Mouse (Mus musculus) hindbrain, embryonic 10.5 days (tissue): ENCODE measurements around the gene Tspan12. TPM values are rescaled to one million over a fixed set of nuclear protein-coding genes. Genes with fewer than 3 reads are reported as not detected.
"Not testable (repeated sequence)": the region's sequence is repeated elsewhere in the genome, so short reads cannot be mapped to it uniquely, and the experiment has no call there.

Experiments used
- DNase-seq: peaks from one replicate; pipeline ENCODE4 v3.0.0-alpha.2; 2017; ENCODE audit warnings: low spot score
- H3K27ac ChIP-seq: fragments of 300-500 bp; sonication (generic); 2 replicates; pipeline ENCODE4 v1.5.1; 2016; ENCODE audit warnings: mild to moderate bottlenecking, moderate library complexity
- H3K27me3 ChIP-seq: fragments of 300-500 bp; sonication (generic); 2 replicates; pipeline ENCODE4 v1.6.1; 2016; ENCODE audit warnings: mild to moderate bottlenecking; ENCODE audit not compliant: poor library complexity, insufficient read depth, severe bottlenecking
- H3K36me3 ChIP-seq: fragments of 300-500 bp; sonication (generic); 2 replicates; pipeline ENCODE4 v1.6.1; 2016; ENCODE audit warnings: mild to moderate bottlenecking, moderate library complexity
- H3K4me1 ChIP-seq: fragments of 300-500 bp; sonication (generic); replicated peaks from 2 replicates; pipeline ENCODE4 v1.6.1; 2016; ENCODE audit warnings: mild to moderate bottlenecking
- H3K4me3 ChIP-seq: fragments of 300-500 bp; sonication (generic); 2 replicates; pipeline ENCODE4 v1.5.1; 2016; ENCODE audit warnings: mild to moderate bottlenecking, moderate library complexity
- H3K9me3 ChIP-seq: fragments of 300-500 bp; sonication (generic); 2 replicates; pipeline ENCODE4 v1.6.1; 2016; ENCODE audit warnings: mild to moderate bottlenecking, moderate library complexity
- WGBS: fragments of 180-500 bp; shearing (Covaris S2); methylation state at CpG from one replicate; pipeline ENCODE4 v1.1.7; 2016; 5-methylcytosine and 5-hydroxymethylcytosine counted together
- polyA plus RNA-seq: library from polyadenylated mRNA; unstranded; fragments of >200 nt; fragmentation: Nextera tagmentation; extraction: Ambion mirVana; gene quantifications from 2 replicates; pipeline ENCODE4 v1.2.1, GENCODE M21; 2016

The Tspan12 gene
- 58.7 and 59.7 TPM in 2 replicates for polyA plus RNA-seq

DNA sequence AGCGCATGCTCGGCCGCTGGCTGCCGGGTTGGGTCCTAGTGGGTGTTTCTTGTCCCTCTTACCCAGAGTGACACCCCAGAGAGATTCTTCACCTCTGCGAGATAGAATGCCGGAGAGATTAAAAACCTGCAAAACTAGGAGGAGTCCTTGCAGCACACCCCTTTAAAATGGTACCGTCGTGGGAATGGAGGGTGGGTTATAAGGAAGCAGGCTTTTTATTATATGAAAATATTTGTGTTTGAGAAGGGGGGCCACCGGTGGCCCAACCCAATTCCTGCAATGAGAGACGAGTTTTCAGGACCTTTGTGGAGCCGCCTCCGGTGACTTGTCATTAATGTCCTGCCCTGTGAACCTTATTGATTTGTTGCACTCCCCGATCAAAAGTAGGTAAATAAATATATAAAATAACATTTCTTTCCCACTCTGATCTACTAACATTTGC, at the start of gene Tspan12:
Gene Tspan12 (minus strand): TSS at position 172 of the 442 bp plus-strand sequence.
- H3K4me1 ChIP-seq, result peaks cover 17% of the 10 kb centered on the region
- no peak for DNase-seq
- 2% methylated on average over 13 of the region's 13 CpGs for WGBS
- peak within 1 kb of the TSS; percentile 97 for H3K27ac ChIP-seq
- H3K27me3 ChIP-seq, result no peaks in the 10 kb centered on the region
- peak within 1 kb of the TSS; percentile 80 for H3K4me3 ChIP-seq
- H3K9me3 ChIP-seq, result no peaks in the 10 kb centered on the region
- H3K36me3 ChIP-seq, result peaks cover 12% of the 10 kb centered on the region

DNA sequence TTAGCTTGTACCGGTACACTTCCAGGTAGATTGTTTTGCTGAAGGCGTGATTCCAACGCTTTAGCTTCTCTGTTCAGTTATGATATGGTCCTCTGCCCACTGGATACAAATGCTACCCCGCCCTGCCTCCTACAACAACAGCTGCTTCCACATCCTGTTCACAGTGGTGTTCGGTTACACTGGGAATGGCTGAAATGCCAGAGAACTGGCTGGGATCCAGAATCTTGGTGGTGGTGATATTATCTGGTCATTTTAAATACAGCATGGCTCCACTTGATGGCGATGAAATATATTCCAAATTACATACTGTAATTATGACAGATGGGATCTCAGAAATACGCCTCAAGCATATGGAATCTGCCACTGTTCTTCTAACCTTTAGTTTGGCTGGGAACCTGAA, 42.1 kb upstream of the Tspan12 start:
- no peaks in the 10 kb centered on the region for H3K36me3 ChIP-seq
- H3K4me1 ChIP-seq, result no peaks in the 10 kb centered on the region
- no peaks in the 10 kb centered on the region for H3K27me3 ChIP-seq
- 79% methylated on average over 7 of the region's 7 CpGs for WGBS
- H3K9me3 ChIP-seq, result no peaks in the 10 kb centered on the region
- no peak overlapping the region for H3K4me3 ChIP-seq
- H3K27ac ChIP-seq, result no peak overlapping the region
- peak; percentile 10 for DNase-seq

DNA sequence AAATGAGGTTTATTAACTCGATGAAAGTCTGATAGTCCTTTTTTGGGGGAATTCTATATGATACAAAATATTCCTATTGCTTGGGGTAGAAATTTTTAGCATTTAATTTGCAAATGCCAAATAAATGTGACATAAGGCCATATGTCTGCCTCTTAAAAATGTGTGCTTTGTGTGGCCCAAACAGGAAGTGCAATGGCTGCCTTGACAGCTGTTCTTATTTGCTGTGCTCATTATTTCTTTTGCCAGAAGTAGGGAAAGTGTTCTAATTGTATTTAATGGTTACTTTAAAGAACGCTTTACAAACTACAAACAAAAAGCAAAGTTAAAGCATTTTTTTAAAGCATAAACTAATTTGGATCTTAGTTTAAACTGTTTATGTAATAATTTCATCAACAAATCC, 36.8 kb upstream of the Tspan12 start:
- no peak for DNase-seq
- H3K36me3 ChIP-seq, result no peaks in the 10 kb centered on the region
- no peaks in the 10 kb centered on the region for H3K27me3 ChIP-seq
- no peak overlapping the region for H3K27ac ChIP-seq
- no peak overlapping the region for H3K4me3 ChIP-seq
- no peaks in the 10 kb centered on the region for H3K4me1 ChIP-seq
- no peaks in the 10 kb centered on the region for H3K9me3 ChIP-seq
- WGBS, result 86% methylated on average over 2 of the region's 2 CpGs

DNA sequence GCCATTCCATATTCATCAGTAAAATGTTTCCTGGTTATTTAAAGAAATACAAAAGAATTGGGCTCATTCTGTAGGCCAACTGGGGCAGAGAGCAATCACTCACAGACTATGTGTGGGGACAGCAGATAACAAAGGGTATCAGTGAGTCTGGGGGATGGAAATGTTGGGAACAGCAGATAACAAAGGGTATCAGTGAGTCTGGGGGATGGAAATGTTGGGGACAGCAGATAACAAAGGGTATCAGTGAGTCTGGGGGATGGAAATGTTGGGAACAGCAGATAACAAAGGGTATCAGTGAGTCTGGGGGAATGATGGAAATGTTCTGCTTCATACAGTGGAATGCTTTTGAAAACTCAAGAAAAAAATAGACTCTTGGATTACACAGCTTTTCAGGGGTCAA, 35.7 kb upstream of the Tspan12 start:
- H3K9me3 ChIP-seq, H3K36me3 ChIP-seq, DNase-seq, H3K4me1 ChIP-seq, H3K27me3 ChIP-seq, H3K27ac ChIP-seq, H3K4me3 ChIP-seq: not testable (repeated sequence)

DNA sequence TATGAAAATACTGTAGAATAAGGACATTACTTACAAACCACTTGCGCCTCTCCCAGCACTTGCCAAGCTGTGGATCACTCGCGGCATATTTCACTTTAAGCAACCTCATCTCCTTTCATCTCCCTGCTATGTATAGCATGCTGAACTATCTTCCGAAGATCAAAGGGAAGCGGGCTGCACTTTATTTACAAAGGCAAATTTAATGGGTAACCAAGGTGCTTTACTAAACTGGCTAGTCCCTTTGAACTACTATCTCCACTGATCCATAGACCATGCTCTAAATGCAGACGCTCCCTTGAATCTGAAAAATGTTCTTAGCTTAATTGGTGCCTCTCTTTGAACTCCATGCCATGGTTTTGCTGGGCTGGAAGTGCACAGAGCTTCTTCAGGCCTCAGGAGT, 27.2 kb upstream of the Tspan12 start:
- 78% methylated on average over 6 of the region's 6 CpGs for whole genome bisulfite sequencing
- Histone ChIP-seq H3K36me3 (no peaks in the 10 kb centered on the region), H3K4me3 (no peak overlapping the region), H3K4me1 (no peaks in the 10 kb centered on the region), H3K27me3 (no peaks in the 10 kb centered on the region), H3K27ac (no peak overlapping the region), H3K9me3 (no peaks in the 10 kb centered on the region)
- DNase-seq, result no peak

DNA sequence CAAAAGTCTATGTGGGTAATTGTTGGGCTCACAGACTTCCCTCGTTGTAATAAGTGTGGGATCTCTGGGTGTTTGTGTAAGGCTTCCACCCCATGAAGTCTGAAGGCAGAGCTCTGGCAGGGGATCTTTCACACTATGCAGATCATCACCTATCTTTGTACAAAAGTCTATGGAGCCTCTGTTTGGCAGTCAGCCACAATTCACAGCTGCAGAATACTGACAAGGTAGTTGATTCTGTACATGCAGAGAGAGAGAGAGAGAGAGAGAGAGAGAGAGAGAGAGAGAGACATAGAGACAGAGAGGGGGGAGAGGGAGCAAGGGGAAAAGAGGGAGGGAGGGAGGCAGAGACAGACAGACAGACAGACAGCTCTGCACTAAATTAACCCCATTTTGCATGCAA, 15.0 kb upstream of the Tspan12 start:
- Histone ChIP-seq H3K4me1 (no peaks in the 10 kb centered on the region), H3K36me3 (no peaks in the 10 kb centered on the region), H3K27me3 (no peaks in the 10 kb centered on the region), H3K9me3 (no peaks in the 10 kb centered on the region), H3K27ac (no peak overlapping the region), H3K4me3 (no peak overlapping the region)
- 68% methylated on average over 1 of the region's 1 CpGs for WGBS
- DNase-seq, result no peak

DNA sequence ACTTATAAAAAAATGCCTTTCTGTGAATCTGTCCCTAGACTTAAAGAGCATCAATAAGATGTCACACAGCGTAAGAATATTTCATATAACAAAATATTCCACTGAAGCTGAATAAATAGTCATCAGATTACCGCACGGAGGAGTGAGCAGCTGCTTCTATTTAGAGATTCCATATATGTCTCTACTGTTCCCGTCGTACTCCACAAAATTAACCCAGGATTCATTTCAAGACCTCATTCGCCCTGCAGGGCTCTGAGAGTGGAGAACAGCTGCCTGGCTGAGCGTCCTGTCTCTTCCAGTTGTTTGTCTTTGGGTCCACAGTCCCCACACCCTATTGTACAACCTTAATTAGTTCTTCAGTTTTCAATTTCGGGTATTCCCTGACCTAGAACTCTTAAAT, 11.9 kb upstream of the Tspan12 start:
- no peaks in the 10 kb centered on the region for H3K4me1 ChIP-seq
- no peak for DNase-seq
- H3K4me3 ChIP-seq, result no peak overlapping the region
- peaks cover 6% of the 10 kb centered on the region; the same call in 1 of the 2 replicates for H3K27me3 ChIP-seq
- no peaks in the 10 kb centered on the region for H3K9me3 ChIP-seq
- H3K27ac ChIP-seq, result no peak overlapping the region
- 72% methylated on average over 8 of the region's 8 CpGs for WGBS
- no peaks in the 10 kb centered on the region for H3K36me3 ChIP-seq

DNA sequence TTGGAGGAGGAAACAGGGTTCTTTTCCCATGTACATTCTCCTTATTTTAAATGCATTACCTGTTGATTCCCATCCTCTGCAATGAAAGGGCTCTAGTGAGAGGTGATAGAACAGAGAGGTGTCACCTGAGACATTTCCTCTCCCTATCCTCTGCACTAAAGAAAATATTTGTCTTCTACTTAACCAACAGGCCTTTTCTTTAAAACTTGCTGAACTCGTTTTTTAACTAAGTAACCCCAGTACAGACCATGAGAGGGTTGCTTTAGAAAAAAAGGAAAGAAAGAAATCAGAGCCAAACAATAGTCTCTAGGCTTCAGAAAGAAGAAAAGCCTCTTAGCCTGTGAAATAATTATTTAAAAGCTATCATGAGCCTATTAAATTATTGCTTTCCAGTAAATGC, 11.2 kb upstream of the Tspan12 start:
- Histone ChIP-seq H3K36me3 (no peaks in the 10 kb centered on the region), H3K4me1 (peaks cover under 1% of the 10 kb centered on the region; the same call in 1 of the 2 replicates), H3K9me3 (no peaks in the 10 kb centered on the region), H3K4me3 (no peak overlapping the region), H3K27ac (no peak overlapping the region), H3K27me3 (peaks cover 7% of the 10 kb centered on the region; the same call in 1 of the 2 replicates)
- DNase-seq, result no peak
- 19% methylated on average over 1 of the region's 1 CpGs for WGBS

DNA sequence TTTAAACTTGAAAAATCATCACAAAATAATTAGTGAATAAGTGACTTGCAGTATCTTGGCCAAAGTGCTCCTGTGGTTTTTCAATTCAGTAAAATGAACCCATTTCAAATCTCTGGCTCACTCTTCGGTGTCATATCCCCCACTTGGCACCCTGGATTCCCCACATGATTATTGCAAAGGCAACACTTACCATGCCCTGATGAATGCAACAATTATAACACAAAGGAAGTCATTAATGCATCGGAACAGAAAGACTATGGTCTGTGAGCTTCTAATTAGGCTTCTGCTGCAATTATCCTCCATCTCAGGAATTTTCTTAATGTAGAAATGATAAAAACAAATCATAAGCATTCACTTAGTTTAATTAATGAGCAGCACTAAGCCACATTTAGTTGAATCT, 9.0 kb upstream of the Tspan12 start:
- Histone ChIP-seq H3K36me3 (no peaks in the 10 kb centered on the region), H3K9me3 (no peaks in the 10 kb centered on the region), H3K27me3 (peaks cover 10% of the 10 kb centered on the region; the same call in 1 of the 2 replicates), H3K27ac (no peak overlapping the region), H3K4me1 (peaks cover 13% of the 10 kb centered on the region), H3K4me3 (no peak overlapping the region)
- 81% methylated on average over 2 of the region's 2 CpGs for WGBS
- DNase-seq, result no peak

DNA sequence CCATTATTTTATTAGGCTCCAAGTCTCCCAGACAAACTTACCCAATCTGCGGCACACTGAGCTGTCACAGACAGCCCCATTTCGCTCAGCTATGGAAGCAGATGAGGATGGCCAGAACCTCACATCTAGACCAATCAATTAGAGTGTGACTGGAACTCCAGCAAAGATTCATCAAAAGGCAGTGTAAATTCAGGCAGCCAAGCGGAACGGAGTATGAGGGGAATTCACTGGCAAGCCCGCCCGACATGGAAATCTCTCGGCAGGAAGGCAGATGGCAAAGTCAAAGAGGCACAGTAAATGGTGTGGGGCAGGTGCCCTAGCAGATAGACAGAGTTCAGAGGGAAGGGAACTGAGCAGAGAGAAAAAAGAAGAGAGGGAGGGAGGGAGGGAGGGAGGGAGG, 5.5 kb upstream of the Tspan12 start:
- Histone ChIP-seq H3K27ac (peak overlapping the region; percentile 45; the same call in 1 of the 2 replicates), H3K4me3 (no peak overlapping the region), H3K4me1 (peaks cover 19% of the 10 kb centered on the region), H3K36me3 (no peaks in the 10 kb centered on the region), H3K9me3 (no peaks in the 10 kb centered on the region), H3K27me3 (peaks cover 10% of the 10 kb centered on the region; the same call in 1 of the 2 replicates)
- DNase-seq, result peak; percentile 53
- 14% methylated on average over 7 of the region's 7 CpGs for WGBS

DNA sequence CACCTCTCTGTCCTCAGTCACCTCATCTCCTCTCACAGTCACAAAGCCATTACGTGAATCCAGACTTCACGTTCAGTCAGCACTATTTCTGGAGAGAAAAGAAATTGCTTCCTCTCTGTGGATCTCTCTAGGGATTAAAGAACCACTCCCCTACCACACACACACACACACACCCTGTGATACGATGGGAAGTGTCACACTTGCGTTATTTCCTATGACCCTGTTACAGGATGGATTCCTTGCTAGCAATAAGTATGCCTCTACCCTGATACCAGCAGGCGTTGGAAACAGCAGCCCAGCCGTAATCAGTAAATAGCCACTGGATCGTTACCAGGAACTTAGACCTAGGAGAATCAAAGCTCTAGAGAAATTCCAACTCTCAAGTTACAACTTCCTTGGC, 3.6 kb upstream of the Tspan12 start:
- no peak for DNase-seq
- Histone ChIP-seq H3K27ac (no peak overlapping the region), H3K4me1 (peaks cover 27% of the 10 kb centered on the region), H3K4me3 (no peak overlapping the region), H3K9me3 (no peaks in the 10 kb centered on the region), H3K36me3 (no peaks in the 10 kb centered on the region), H3K27me3 (peaks cover 10% of the 10 kb centered on the region; the same call in 1 of the 2 replicates)
- WGBS, result 66% methylated on average over 7 of the region's 7 CpGs

DNA sequence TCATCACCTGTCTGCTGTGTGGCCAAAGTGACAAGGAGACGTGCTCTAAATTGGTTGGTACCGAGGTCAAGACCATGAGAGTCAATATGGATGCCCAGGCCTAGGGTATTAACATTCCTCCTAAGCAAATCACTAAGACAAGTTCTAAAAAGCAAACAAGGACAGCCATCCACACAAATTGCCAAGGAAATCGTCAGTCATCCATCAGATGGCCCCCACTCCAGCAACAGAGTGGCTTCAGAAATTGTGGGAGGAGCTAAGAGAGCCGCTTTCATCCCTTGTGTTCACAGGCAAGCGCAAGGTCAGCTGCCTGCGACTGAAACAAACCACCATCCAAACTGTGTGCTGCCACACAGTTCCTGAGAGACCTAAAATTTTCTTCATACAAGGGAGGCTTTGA, 1.0 kb upstream of the Tspan12 start:
- peak; percentile 18 for DNase-seq
- WGBS, result 53% methylated on average over 6 of the region's 6 CpGs
- H3K4me1 ChIP-seq, result peaks cover 27% of the 10 kb centered on the region
- H3K36me3 ChIP-seq, result peaks cover 2% of the 10 kb centered on the region
- no peak overlapping the region for H3K4me3 ChIP-seq
- H3K9me3 ChIP-seq, result no peaks in the 10 kb centered on the region
- no peak overlapping the region for H3K27ac ChIP-seq
- H3K27me3 ChIP-seq, result 0 out of 2 replicates have a peak, but pooled peaks cover 1% of the 10 kb centered on the region

DNA sequence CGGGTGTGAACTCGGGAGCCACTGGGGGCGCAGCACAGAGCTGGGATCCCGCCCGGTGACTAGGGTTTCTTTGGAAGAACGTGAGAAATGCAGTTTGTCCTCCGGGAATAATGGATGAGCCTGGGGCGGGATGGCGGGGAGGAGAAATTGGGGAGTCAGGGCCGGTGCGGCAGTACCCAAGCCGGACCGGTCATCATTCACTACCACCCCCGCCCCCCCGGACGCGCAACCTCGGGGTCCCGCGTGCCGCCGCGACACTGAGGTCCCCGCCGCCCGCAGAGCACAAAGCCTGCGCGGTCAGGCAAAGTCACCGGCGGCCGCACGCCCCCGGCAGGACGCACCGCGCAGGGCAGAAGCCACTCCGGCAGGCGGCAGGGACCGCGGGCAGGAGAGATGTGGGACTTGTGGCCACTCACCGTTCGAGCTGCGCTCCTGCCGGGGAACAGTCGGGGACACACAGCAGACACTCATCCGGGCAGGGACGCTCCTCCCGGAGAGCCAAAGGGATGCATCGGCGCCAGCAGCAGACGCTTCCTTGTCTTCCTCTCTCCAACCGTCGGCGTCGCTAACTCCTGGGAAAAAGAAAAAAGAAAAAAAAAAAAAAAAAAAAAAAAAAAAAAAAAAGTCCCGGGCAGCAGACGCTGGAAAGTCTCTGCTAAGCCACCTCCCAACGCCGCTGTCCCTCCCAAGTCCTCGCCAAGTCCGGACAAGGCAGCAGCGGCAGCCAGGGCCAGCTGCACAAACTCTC, 545 bp downstream of the Tspan12 start:
- Histone ChIP-seq H3K27ac (peak overlapping the region; percentile 97), H3K27me3 (no peaks in the 10 kb centered on the region), H3K36me3 (peaks cover 16% of the 10 kb centered on the region), H3K9me3 (no peaks in the 10 kb centered on the region), H3K4me1 (peaks cover 17% of the 10 kb centered on the region), H3K4me3 (peak overlapping the region; percentile 80)
- under 1% methylated on average over 62 of the region's 62 CpGs for WGBS
- peak; percentile 85 for DNase-seq

DNA sequence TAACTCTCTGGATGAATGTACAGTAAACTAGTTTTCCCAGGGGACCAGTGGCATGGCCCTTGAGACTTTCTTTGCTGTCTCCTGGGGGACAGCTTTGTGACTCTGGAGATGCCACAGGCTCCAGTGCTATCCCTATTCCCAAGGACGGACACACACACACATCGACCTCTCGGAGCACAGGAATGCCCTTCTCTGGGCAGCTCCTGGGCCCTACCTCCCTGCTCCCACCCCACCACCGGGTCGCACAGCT, 1.0 kb downstream of the Tspan12 start:
- Histone ChIP-seq H3K36me3 (peaks cover 21% of the 10 kb centered on the region), H3K27ac (peak overlapping the region; percentile 97), H3K9me3 (no peaks in the 10 kb centered on the region), H3K4me1 (peaks cover 17% of the 10 kb centered on the region), H3K27me3 (no peaks in the 10 kb centered on the region), H3K4me3 (peak overlapping the region; percentile 80)
- WGBS, result 0% methylated on average over 5 of the region's 5 CpGs
- no peak for DNase-seq
